Mouse (Mus musculus): ENCODE measurements around the gene Gdpd3.

GRCm38 (mm10) chr7:126748824-126749223, 17.3 kb upstream of the Gdpd3 start:
- TF ChIP-seq POLR2A (IDR thresholded peaks at IDR 0.05; ENCODE audit: borderline replicate concordance, extremely low read depth, insufficient read depth, insufficient read length, poor library complexity, severe bottlenecking) (no peak), CTCF (IDR thresholded peaks at IDR 0.05; ENCODE audit: borderline replicate concordance, extremely low read depth, insufficient read depth, insufficient read length) (no peak)
